Mouse (Mus musculus): ENCODE data around the gene Hes7. TPM values are rescaled to one million over a fixed set of nuclear protein-coding genes. Genes with fewer than 3 reads are reported as not detected.
A peak's percentile ranks its signal among the peaks of the same experiment; 100 is the strongest.

The Hes7 gene
- total and polyA plus RNA-seq, 3 experiments, result 0.08 to 1.4 TPM; not detected in 1

DNA sequence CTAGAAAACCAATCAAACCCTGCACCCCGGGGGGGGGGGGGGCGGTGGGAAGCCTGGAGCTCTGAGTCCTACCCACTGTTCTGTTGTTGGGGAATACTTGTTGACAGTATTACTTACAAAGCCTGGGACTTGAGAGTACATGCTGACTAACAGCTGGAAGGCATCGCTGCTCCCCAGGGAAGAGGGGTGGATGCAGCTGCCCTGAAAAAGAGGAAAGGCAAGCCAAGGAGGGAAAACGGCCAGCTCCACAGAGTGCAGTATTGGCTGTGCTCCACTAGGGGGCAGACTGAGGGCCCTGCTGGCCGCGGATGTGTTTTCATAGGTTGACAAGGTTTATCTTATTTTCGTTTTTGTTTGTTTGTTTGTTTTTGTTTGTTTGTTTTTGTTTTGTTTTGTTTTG, 51.4 kb downstream of the Hes7 start:
- TF ChIP-seq CTCF (IDR thresholded peaks at IDR 0.05 in 2 of 3, conservative IDR thresholded peaks at IDR 0.05 in 1 of 3; ENCODE audit: control insufficient read depth in 1 of 3, insufficient read depth in 1 of 3, low read depth in 2 of 3, low read length in 3 of 3, poor library complexity in 1 of 3, severe bottlenecking in 1 of 3) (peak; percentile 85 to 93 (median 88)), GABPA (IDR thresholded peaks at IDR 0.05; ENCODE audit: low read depth, low read length) (no peak), HCFC1 (IDR thresholded peaks at IDR 0.05; ENCODE audit: low read depth, low read length) (no peak), ZC3H11A (IDR thresholded peaks at IDR 0.05; ENCODE audit: low read depth, low read length) (peak; percentile 27; the same call in 1 of the 2 replicates), ZKSCAN1 (IDR thresholded peaks at IDR 0.05; ENCODE audit: low read depth, low read length) (no peak), ETS1 (IDR thresholded peaks at IDR 0.05; ENCODE audit: low read depth, low read length) (no peak), MYC (IDR thresholded peaks at IDR 0.05; ENCODE audit: low read depth, low read length) (no peak), GATA1 (IDR thresholded peaks at IDR 0.05; ENCODE audit: low read depth, low read length) (no peak), SMC3 (IDR thresholded peaks at IDR 0.05; ENCODE audit: low read depth, low read length) (peak; percentile 74), RAD21 (IDR thresholded peaks at IDR 0.05; ENCODE audit: low read depth, low read length) (peak; percentile 44), KAT2A (conservative IDR thresholded peaks at IDR 0.05; ENCODE audit: low read depth, low read length) (no peak), MAX (IDR thresholded peaks at IDR 0.05; ENCODE audit: low read length) (no peak), ZNF384 (IDR thresholded peaks at IDR 0.05; ENCODE audit: low read depth, low read length) (no peak), MXI1 (IDR thresholded peaks at IDR 0.05; ENCODE audit: low read depth, low read length) (no peak)
- DNase-seq (ENCODE audit: low read depth, low spot score), result peak; percentile 72
- Histone ChIP-seq H3K9me3 (replicated peaks; ENCODE audit: insufficient read depth, low read length) (no peaks in the 10 kb centered on the region), H3K27ac (ENCODE audit: control insufficient read depth, low read depth, low read length) (no peak overlapping the region), H3K9ac (ENCODE audit: control insufficient read depth, low read depth, low read length, poor library complexity, severe bottlenecking) (no peak overlapping the region), H3K79me2 (ENCODE audit: control insufficient read depth, insufficient read depth, low read length, poor library complexity) (no peaks in the 10 kb centered on the region), H3K4me1 (ENCODE audit: control insufficient read depth in 1 of 2, insufficient read depth in 2 of 2, low read length in 2 of 2) (0 out of 4 replicates have a peak, but pooled peaks cover 0 to 2% of the 10 kb centered on the region in 2 experiments), H3K36me3 (ENCODE audit: control insufficient read depth in 1 of 2, insufficient read depth in 2 of 2, low read length in 2 of 2) (no peaks in the 10 kb centered on the region), H3K4me3 (ENCODE audit: control insufficient read depth in 1 of 2, insufficient read depth in 1 of 2, low read depth in 2 of 2, low read length in 2 of 2) (peak overlapping the region in 1 of 2 experiments; percentile 33; a peak in 1 of 4 replicates), H3K27me3 (ENCODE audit: control insufficient read depth in 1 of 2, insufficient read depth in 2 of 2, low read length in 2 of 2) (peaks cover 19 to 26% of the 10 kb centered on the region in 2 experiments)

DNA sequence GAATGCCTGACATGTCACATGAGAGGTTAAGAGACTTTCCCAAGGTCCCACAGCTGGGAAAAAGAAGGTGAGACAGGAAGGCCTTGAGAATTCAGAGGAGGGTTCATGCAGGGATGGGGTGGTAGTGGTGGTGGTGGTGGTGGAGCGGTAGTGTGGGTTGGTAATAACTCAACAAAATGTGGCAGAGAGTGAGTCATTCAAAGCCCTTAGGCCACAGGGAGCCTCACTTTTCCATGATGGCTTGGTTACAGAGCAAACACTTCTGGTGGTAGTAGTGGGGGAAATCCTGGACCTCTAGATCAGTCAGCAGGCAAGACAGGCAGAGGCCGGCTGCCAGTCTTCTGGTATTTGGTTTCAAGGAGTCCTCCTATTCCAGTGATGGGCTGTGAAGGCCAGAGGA, 52.4 kb downstream of the Hes7 start:
- Histone ChIP-seq H3K36me3 (ENCODE audit: control insufficient read depth in 1 of 2, insufficient read depth in 2 of 2, low read length in 2 of 2) (no peaks in the 10 kb centered on the region), H3K27me3 (ENCODE audit: control insufficient read depth in 1 of 2, insufficient read depth in 2 of 2, low read length in 2 of 2) (peaks cover 27 to 30% of the 10 kb centered on the region in 2 experiments), H3K27ac (ENCODE audit: control insufficient read depth, low read depth, low read length) (no peak overlapping the region), H3K79me2 (ENCODE audit: control insufficient read depth, insufficient read depth, low read length, poor library complexity) (no peaks in the 10 kb centered on the region), H3K9ac (ENCODE audit: control insufficient read depth, low read depth, low read length, poor library complexity, severe bottlenecking) (no peak overlapping the region), H3K4me3 (ENCODE audit: control insufficient read depth in 1 of 2, insufficient read depth in 1 of 2, low read depth in 2 of 2, low read length in 2 of 2) (no peak overlapping the region), H3K9me3 (replicated peaks; ENCODE audit: insufficient read depth, low read length) (no peaks in the 10 kb centered on the region), H3K4me1 (ENCODE audit: control insufficient read depth in 1 of 2, insufficient read depth in 2 of 2, low read length in 2 of 2) (0 out of 4 replicates have a peak, but pooled peaks cover 0 to 2% of the 10 kb centered on the region in 2 experiments)
- no peak for TF ChIP-seq USF1 (IDR thresholded peaks at IDR 0.05; ENCODE audit: low read depth, low read length)
- no peak for TF ChIP-seq MXI1 (IDR thresholded peaks at IDR 0.05; ENCODE audit: low read depth, low read length)
- no peak for TF ChIP-seq EP300 (IDR thresholded peaks at IDR 0.05; ENCODE audit: low read depth in 1 of 2, low read length in 2 of 2)
- TF ChIP-seq UBTF (IDR thresholded peaks at IDR 0.05; ENCODE audit: borderline replicate concordance, insufficient read depth, low read depth, low read length), result no peak
- no peak for TF ChIP-seq KAT2A (conservative IDR thresholded peaks at IDR 0.05; ENCODE audit: low read depth, low read length)
- no peak for TF ChIP-seq HCFC1 (IDR thresholded peaks at IDR 0.05; ENCODE audit: low read depth, low read length)
- TF ChIP-seq POLR2AphosphoS5 (IDR thresholded peaks at IDR 0.05; ENCODE audit: borderline replicate concordance, low read depth, low read length), result no peak
- TF ChIP-seq TCF12 (IDR thresholded peaks at IDR 0.05; ENCODE audit: low read depth, low read length), result no peak
- no peak for TF ChIP-seq POLR2AphosphoS2 (IDR thresholded peaks at IDR 0.05; ENCODE audit: low read length)
- no peak for TF ChIP-seq E2F4 (IDR thresholded peaks at IDR 0.05; ENCODE audit: borderline replicate concordance, low read depth, low read length)
- TF ChIP-seq TAL1 (IDR thresholded peaks at IDR 0.05; ENCODE audit: low read length), result no peak
- TF ChIP-seq MAFK (IDR thresholded peaks at IDR 0.05; ENCODE audit: borderline replicate concordance, low read depth, low read length), result no peak
- no peak for TF ChIP-seq ETS1 (IDR thresholded peaks at IDR 0.05; ENCODE audit: low read depth, low read length)
- no peak for DNase-seq (ENCODE audit: low read depth, low spot score)
